Mouse (Mus musculus) cerebellum, adult 9-10 months (tissue): ENCODE results near the gene Ugt1a7c.
"Not testable (repeated sequence)": the region's sequence is repeated elsewhere in the genome, so short reads cannot be mapped to it uniquely, and the experiment has no call there.

Experiments used
- DNase-seq: peaks from one replicate; pipeline ENCODE4 v3.0.0; 2022

Ugt1a7c gene

GRCm38 (mm10) chr1:88120550-88120949, 25.7 kb downstream of the Ugt1a7c start:
- DNase-seq, result not testable (repeated sequence)

- not testable (repeated sequence) for DNase-seq
Measured at GRCm38 (mm10) chr1:88121521-88121920, 26.7 kb downstream of the Ugt1a7c start.

GRCm38 (mm10) chr1:88125827-88126360, 31.0 kb downstream of the Ugt1a7c start:
- DNase-seq, result not testable (repeated sequence)

GRCm38 (mm10) chr1:88129091-88129490, 34.2 kb downstream of the Ugt1a7c start:
- DNase-seq, result not testable (repeated sequence)

- not testable (repeated sequence) for DNase-seq
Measured at GRCm38 (mm10) chr1:88130223-88130622, 35.4 kb downstream of the Ugt1a7c start.

GRCm38 (mm10) chr1:88133908-88134456, 39.1 kb downstream of the Ugt1a7c start:
- DNase-seq, result no peak

GRCm38 (mm10) chr1:88134457-88135011, 39.7 kb downstream of the Ugt1a7c start, which contains the start of gene Ugt1a6a:
Gene Ugt1a6a, plus strand, starts transcription at chr1:88134809.
- DNase-seq, result not testable (repeated sequence)

GRCm38 (mm10) chr1:88135229-88135904, 40.5 kb downstream of the Ugt1a7c start:
- not testable (repeated sequence) for DNase-seq

- no peak for DNase-seq
Measured at GRCm38 (mm10) chr1:88136646-88137045, 41.8 kb downstream of the Ugt1a7c start.

GRCm38 (mm10) chr1:88137264-88137663, 42.4 kb downstream of the Ugt1a7c start:
- no peak for DNase-seq

- no peak for DNase-seq
Measured at GRCm38 (mm10) chr1:88138145-88138544, 43.3 kb downstream of the Ugt1a7c start.

GRCm38 (mm10) chr1:88140492-88140891, 45.6 kb downstream of the Ugt1a7c start:
- DNase-seq, result not testable (repeated sequence)

GRCm38 (mm10) chr1:88143966-88144675, 49.3 kb downstream of the Ugt1a7c start:
- peak; percentile 53 for DNase-seq

GRCm38 (mm10) chr1:88145278-88145677, 50.4 kb downstream of the Ugt1a7c start:
- DNase-seq, result not testable (repeated sequence)

GRCm38 (mm10) chr1:88150133-88150532, 55.3 kb downstream of the Ugt1a7c start:
- not testable (repeated sequence) for DNase-seq

- DNase-seq, result peak; percentile 14
Measured at GRCm38 (mm10) chr1:88158430-88158829, 63.6 kb downstream of the Ugt1a7c start.

- DNase-seq, result no peak
Measured at GRCm38 (mm10) chr1:88165711-88166110, 70.8 kb downstream of the Ugt1a7c start, which contains the start of gene Ugt1a5. Gene Ugt1a5, plus strand, starts transcription at chr1:88166012.

GRCm38 (mm10) chr1:88172190-88172589, 77.3 kb downstream of the Ugt1a7c start:
- DNase-seq, result not testable (repeated sequence)

- no peak for DNase-seq
Measured at GRCm38 (mm10) chr1:88179657-88180056, 84.8 kb downstream of the Ugt1a7c start.

GRCm38 (mm10) chr1:88186325-88186935, 91.6 kb downstream of the Ugt1a7c start:
- DNase-seq, result no peak

- DNase-seq, result no peak
Measured at GRCm38 (mm10) chr1:88192136-88192535, 97.3 kb downstream of the Ugt1a7c start.

- DNase-seq, result no peak
Measured at GRCm38 (mm10) chr1:88195687-88196086, 100.8 kb downstream of the Ugt1a7c start.

GRCm38 (mm10) chr1:88197443-88197842, 102.6 kb downstream of the Ugt1a7c start:
- DNase-seq, result no peak
